Mouse (Mus musculus) cerebellum, postnatal 10 days (tissue): ENCODE results near the gene Ralbp1.

Experiments used
- DNase-seq, 2 experiments: peaks; one replicate each; pipeline ENCODE4 v3.0.0; 2021; ENCODE audit warnings: mixed read lengths in 2 of 2

Gene Ralbp1

GRCm38 (mm10) chr17:65845423-65845822 lies 40.2 kb downstream of the Ralbp1 start:
- DNase-seq = no peak

- peak in 1 of 2 experiments; percentile 26 for DNase-seq
Measured at GRCm38 (mm10) chr17:65842669-65843381, 42.8 kb downstream of the Ralbp1 start.

- DNase-seq = no peak
Measured at GRCm38 (mm10) chr17:65839541-65840256, 45.9 kb downstream of the Ralbp1 start.

GRCm38 (mm10) chr17:65836746-65837145 lies 48.9 kb downstream of the Ralbp1 start:
- DNase-seq = no peak

GRCm38 (mm10) chr17:65833891-65834290 lies 51.7 kb downstream of the Ralbp1 start:
- DNase-seq = no peak

GRCm38 (mm10) chr17:65830216-65830863 lies 55.3 kb downstream of the Ralbp1 start:
- peak in 1 of 2 experiments; percentile 37 for DNase-seq

- DNase-seq = no peak
Measured at GRCm38 (mm10) chr17:65828951-65829350, 56.6 kb downstream of the Ralbp1 start.

- DNase-seq = no peak
Measured at GRCm38 (mm10) chr17:65827904-65828303, 57.7 kb downstream of the Ralbp1 start.

GRCm38 (mm10) chr17:65827119-65827840 lies 58.3 kb downstream of the Ralbp1 start:
- no peak for DNase-seq

GRCm38 (mm10) chr17:65826257-65826656 lies 59.3 kb downstream of the Ralbp1 start:
- no peak for DNase-seq

- peak in 1 of 2 experiments; percentile 24 for DNase-seq
Measured at GRCm38 (mm10) chr17:65824246-65824645, 61.4 kb downstream of the Ralbp1 start.

- DNase-seq = no peak
Measured at GRCm38 (mm10) chr17:65822423-65822822, 63.2 kb downstream of the Ralbp1 start.

- no peak for DNase-seq
Measured at GRCm38 (mm10) chr17:65820197-65820596, 65.4 kb downstream of the Ralbp1 start.

- no peak for DNase-seq
Measured at GRCm38 (mm10) chr17:65813763-65814162, 71.8 kb downstream of the Ralbp1 start.

- DNase-seq = no peak
Measured at GRCm38 (mm10) chr17:65811032-65811431, 74.6 kb downstream of the Ralbp1 start.

GRCm38 (mm10) chr17:65806416-65806815 lies 79.2 kb downstream of the Ralbp1 start:
- no peak for DNase-seq

- no peak for DNase-seq
Measured at GRCm38 (mm10) chr17:65805966-65806365, 79.6 kb downstream of the Ralbp1 start.

GRCm38 (mm10) chr17:65802026-65802425 lies 83.6 kb downstream of the Ralbp1 start:
- no peak for DNase-seq

- DNase-seq = no peak
Measured at GRCm38 (mm10) chr17:65800451-65800850, 85.1 kb downstream of the Ralbp1 start.

- DNase-seq = no peak
Measured at GRCm38 (mm10) chr17:65799353-65799752, 86.2 kb downstream of the Ralbp1 start.

GRCm38 (mm10) chr17:65798446-65798845 lies 87.2 kb downstream of the Ralbp1 start:
- no peak for DNase-seq
